Mouse (Mus musculus) T-helper 17 cell (primary cell): ENCODE data around the gene Wdfy3.
"Not testable (repeated sequence)": the region's sequence is repeated elsewhere in the genome, so short reads cannot be mapped to it uniquely, and the experiment has no call there.

Experiments used
- in situ Hi-C, 2 experiments: fragments of 300-600 bp; cut with MboI, MseI; formaldehyde crosslinking; loops; 1 replicate in 1 of 2; 2 replicates in 1 of 2; pipeline ENCODE4 v1.15.1; 2025; ENCODE audit warnings: high pct_unique_total_duplicates in 2 of 2

Gene Wdfy3

GRCm38 (mm10) chr5:101887989-101888388, 181.7 kb downstream of the Wdfy3 start:
- in situ Hi-C loops = no loop called here

DNA sequence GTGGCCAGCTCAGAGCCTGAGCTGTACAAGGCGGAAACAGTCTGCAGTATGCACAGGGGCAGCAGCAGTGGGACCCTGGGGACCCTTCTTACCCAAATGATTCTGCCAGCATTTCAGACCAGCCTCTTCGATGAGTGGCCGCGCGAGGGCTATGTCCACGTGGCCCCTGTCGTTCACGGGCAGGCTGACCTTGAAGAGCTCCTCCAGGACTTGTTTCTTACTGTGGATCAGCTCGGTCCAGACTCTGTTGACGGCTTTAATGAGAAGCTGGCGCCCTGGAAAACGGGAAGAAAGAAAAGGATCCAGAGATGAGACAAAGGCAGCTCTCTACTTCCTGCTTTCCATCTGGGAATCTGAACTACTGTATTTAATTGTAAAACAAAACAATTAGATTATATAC, 184.7 kb downstream of the Wdfy3 start:
- in situ Hi-C loops = no loop called here

DNA sequence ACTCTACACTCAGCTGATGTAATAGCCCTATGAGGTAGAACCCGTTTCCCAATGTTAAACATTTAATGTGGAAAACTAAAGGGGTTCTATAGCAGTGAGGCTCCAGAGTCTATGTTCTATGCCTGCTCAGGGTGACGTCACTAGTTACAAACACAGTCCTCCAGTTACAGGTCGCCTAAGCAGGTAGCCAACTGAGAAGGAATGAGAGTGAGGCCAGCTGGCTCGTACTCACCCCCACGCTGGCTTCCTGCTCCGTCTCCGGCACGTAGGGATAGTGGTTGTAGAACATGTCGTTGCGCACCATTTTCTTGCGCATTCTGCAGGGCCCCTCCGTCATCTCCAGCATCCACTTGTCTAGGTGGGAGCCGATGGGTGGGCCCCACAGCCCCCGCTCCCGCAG, 187.5 kb downstream of the Wdfy3 start:
- in situ Hi-C loops = no loop called here

DNA sequence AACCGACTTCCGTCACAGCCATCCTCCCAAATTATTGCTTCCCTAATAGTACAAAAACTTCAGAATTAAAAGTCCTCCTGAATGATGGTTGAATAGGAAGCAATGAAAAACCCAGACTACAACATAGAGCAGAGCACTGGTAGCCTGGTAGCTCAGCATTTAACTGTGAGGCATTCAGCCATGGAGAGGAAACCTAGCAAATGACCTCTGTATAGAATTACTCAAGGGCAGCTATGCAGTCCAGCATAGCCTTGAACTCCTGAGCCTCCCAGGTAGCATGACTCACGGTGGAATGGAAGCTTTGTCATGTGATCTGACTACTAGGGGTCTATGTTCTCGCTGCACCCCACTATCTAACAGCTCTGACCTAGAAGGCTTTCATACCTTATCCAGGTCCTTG, 189.8 kb downstream of the Wdfy3 start:
- in situ Hi-C loops = no loop called here

GRCm38 (mm10) chr5:101878403-101878802, 191.3 kb downstream of the Wdfy3 start:
- in situ Hi-C loops = no loop called here

- in situ Hi-C loops = no loop called here
These were observed 193.5 kb downstream of the Wdfy3 start for GRCm38 (mm10) chr5:101876185-101876584.

DNA sequence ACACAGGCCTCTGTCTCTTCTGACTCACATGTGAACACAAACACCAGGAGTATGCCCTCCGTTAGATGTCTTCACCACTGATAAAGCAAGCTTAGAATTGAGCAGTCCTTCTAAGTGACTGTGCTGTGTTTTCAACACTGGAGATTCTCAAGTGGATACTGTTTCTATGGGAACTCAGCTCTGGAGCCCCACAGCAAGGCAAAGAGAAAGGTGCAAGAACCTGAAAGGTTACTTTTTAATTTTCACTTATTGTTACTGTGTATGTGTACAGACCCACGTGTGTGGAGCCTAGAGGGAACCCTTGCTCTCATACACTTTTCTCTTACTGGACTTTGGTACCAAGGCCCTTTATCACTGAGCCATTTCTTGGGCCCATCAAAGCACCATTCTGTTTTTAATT, 203.0 kb downstream of the Wdfy3 start:
- in situ Hi-C loops = no loop called here

DNA sequence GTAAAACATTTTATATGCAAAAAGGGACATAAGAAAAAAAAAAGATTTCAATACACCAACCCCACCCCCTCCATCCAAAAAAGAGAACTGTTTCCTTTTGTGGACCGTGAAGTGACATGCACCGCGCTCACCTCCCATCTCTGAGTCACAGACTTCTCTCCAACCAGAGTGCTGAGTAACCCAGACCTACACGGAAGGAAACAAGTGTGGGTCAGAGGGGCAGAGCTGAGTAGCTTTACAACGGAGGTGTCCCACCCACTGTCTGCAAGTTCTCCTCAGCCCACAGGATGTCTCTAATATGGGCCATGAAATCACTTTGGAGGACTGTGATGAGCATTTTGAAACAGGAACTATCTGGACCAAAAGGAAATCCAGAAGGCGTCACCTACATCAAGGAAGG, 205.8 kb downstream of the Wdfy3 start:
- in situ Hi-C loops = no loop called here

DNA sequence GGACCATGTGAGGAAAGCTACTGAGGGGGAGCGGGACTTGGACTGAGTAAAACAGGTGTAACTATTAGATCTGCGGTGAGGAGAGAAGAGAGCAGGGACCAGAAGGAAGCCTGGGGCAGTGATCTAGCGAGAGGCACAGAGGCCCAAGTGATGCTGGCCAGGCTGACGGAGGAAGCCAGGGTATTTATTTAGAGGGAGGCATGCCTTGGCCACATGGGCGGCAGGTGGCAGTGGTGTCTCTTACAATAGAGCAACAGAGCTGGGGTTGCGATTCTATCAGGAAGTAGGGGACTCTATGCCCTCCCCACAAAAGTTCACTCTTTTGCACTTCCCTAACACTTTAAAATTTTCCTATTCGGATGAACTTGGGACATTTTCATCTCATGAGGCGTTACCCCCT, 207.1 kb downstream of the Wdfy3 start:
- in situ Hi-C loops = no loop called here

GRCm38 (mm10) chr5:101861786-101862571, 207.7 kb downstream of the Wdfy3 start:
- in situ Hi-C loops = no loop called here

GRCm38 (mm10) chr5:101858891-101859436, 210.8 kb downstream of the Wdfy3 start:
- in situ Hi-C loops = no loop called here

DNA sequence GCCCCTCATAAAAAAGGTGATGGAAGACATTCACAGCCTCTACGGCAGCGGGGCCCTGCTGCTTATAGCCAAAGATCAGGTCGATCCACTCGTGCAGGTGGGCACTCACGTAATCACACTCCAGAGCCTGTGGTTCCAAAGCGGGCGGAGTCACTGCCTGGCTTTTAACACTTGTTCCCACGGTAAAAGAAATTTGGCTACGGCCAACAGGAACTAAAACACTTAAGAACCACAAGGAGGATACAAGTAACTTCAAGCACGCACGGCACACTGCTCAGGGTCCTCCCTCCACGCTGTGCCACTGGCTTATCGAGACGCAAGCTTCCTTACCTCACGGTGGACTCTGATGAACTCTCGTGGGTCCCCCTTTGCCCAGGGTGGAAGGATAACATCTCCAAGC, 214.2 kb downstream of the Wdfy3 start:
- in situ Hi-C loops = no loop called here

DNA sequence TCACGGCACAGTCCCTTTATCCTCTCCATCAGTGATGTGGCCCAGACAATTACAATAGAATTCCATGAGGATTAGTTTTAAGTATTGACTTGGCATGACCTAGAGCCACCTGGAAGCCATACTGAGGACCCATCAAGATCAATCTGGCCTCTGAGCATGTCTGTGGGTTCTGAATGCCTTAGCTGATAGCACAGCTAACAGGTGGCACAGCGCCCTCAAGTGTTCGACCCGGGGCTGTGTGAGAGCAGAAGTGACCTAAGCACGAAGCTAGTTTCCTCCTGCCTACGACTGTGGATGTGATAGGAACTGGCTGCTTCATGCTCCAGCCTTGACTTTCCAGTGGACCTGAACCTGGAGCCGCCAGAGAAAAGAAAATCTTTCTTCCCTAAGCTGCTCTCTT, 215.1 kb downstream of the Wdfy3 start:
- in situ Hi-C loops = no loop called here

DNA sequence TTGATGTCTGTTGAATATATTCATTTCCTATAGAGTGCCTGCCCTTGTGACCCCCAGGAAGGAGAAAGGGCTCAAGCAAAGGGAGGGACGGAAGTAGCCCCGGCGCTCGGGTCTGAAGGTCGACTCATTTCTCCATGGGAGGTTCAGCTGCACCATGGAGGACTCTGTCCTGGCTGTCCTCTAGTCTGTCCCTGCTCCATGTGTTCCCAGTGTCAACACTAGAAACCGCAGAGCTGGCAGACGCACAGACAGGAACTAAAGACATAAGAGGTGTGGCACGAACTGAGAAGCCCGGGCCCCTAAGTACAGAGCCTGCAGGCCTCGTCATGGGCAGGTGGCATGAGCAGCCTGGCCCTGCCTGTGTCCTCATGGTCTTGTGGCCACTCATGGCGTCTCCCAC, 215.6 kb downstream of the Wdfy3 start:
- in situ Hi-C loops = no loop called here

- in situ Hi-C loops = no loop called here
These were observed 217.5 kb downstream of the Wdfy3 start for GRCm38 (mm10) chr5:101852116-101852680.

GRCm38 (mm10) chr5:101851133-101851532, 218.6 kb downstream of the Wdfy3 start:
- in situ Hi-C loops = no loop called here

- in situ Hi-C loops = no loop called here
These were observed 222.0 kb downstream of the Wdfy3 start for GRCm38 (mm10) chr5:101847762-101848161.

- in situ Hi-C loops = no loop called here
These were observed 222.4 kb downstream of the Wdfy3 start for GRCm38 (mm10) chr5:101847323-101847722.

DNA sequence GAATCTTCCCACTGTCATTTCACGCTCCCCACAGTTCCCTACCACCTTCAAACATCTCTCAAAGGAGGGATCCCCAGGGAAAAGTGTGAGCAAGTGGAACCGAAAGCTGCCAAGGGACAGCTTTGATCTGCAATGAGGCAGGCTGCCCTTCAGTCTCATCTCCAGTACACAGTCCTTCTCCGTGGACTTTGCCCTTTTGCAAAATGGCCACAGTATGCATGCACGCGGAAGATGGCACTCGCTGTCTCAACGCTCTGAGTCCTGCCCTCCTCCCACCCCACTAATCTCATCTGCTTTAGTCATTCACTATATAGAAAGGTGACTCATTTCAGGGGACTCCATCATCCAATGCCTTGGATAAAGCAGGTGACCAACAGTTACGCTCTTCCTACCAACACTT, 223.8 kb downstream of the Wdfy3 start:
- in situ Hi-C loops = no loop called here

DNA sequence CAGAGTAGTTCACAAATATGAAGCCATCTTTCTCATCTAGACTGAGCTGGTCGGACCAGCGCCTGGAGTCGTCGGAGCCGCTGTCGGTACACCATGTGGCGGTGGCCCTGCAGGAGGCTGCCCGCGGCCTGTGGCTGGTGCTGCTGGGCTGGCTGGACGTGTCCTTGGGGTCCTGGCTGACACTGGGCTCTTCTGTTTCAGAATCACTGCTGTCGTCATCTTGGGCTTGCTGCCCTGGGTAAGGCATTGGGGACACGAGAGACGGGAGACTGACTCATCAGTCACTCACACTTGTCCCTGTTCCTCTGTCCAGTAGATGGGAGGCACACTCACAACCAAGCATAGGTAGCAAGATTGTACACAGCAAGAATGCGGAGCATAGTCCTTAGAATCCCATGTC, 224.7 kb downstream of the Wdfy3 start:
- in situ Hi-C loops = no loop called here

GRCm38 (mm10) chr5:101840476-101840875, 229.2 kb downstream of the Wdfy3 start:
- in situ Hi-C loops = no loop called here

DNA sequence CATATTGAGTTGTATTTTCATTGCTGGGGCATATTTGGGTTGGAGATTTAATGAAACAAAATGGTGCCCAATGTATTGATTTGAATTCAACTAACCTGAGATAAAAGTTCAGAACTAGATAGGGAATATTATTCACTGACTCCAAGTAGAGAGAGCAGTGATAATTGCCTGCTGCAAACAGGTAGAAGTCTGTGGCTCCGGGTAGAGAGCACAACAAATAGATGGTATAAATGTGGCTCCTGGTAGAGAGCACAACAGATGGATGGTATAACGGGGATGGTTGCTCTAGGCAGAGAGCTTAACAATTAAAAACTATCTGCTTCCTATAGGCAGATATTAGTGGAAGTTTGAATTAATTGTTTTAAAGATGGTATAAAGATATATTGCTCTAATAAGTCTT, 232.1 kb downstream of the Wdfy3 start:
- in situ Hi-C loops = not testable (repeated sequence)

- in situ Hi-C loops = no loop called here
These were observed 233.5 kb downstream of the Wdfy3 start for GRCm38 (mm10) chr5:101836221-101836620.
